Mouse (Mus musculus) heart, adult 9 months (tissue): Measurements from ENCODE around the gene Gfra1.
A peak's percentile ranks its signal among the peaks of the same experiment; 100 is the strongest.

Experiments
- DNase-seq, 2 experiments: peaks; one replicate each; pipeline ENCODE4 v3.0.0; 2022; ENCODE audit warnings: low spot score in 2 of 2

Gfra1 gene

GRCm38 (mm10) chr19:58442785-58443732 is 12.7 kb downstream of the Gfra1 start:
- no peak for DNase-seq

GRCm38 (mm10) chr19:58441785-58442184 is 13.9 kb downstream of the Gfra1 start:
- DNase-seq: no peak

DNA sequence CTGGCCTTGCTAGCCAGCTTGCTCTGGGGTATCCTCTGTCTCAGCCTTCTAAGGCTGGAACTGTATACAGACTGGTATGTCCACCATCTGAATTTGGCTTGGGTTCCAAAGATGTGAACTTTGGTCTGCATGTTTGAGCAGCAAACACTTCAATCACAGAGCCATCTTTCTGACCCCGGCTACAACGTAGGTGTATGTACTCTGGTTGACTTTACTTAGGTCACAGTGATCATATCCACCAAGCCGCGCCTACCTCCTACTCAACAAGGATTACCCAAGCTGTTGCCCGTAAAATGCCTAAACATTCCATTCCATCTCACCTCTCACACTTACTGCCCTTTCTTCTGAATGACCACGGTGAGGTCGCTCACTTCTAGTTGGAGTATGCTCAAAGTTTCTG is 14.5 kb downstream of the Gfra1 start:
- no peak for DNase-seq

GRCm38 (mm10) chr19:58438762-58439161 is 16.9 kb downstream of the Gfra1 start:
- no peak for DNase-seq

- DNase-seq: no peak
Observed at GRCm38 (mm10) chr19:58437441-58438071, 18.2 kb downstream of the Gfra1 start.

DNA sequence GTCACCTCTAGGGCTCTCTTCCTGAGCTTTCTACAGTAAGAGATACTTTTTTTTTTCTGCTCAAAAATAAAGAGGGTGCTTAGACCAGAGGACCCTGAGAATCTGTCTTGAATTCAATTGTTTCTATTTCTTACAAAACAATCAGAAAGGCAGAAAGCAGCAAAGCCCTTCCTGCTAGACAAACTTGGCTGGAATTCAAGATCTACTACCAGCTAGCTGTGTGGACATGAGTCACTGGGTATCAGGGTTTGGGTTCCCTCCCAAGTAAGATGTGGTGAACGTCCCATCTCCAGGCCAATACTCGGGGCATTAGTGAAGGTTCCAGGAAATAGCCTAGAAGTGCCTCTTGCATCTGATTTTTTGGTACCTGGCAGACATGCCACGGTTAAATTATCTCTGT is 18.8 kb downstream of the Gfra1 start:
- DNase-seq: no peak

- no peak for DNase-seq
Observed at GRCm38 (mm10) chr19:58435877-58436276, 19.8 kb downstream of the Gfra1 start.

GRCm38 (mm10) chr19:58432840-58433239 is 22.9 kb downstream of the Gfra1 start:
- DNase-seq: no peak

GRCm38 (mm10) chr19:58428546-58428945 is 27.2 kb downstream of the Gfra1 start:
- peak; percentile 3 to 16 for DNase-seq

GRCm38 (mm10) chr19:58427348-58427747 is 28.4 kb downstream of the Gfra1 start:
- DNase-seq: no peak

- no peak for DNase-seq
Observed at GRCm38 (mm10) chr19:58424928-58425327, 30.8 kb downstream of the Gfra1 start.

DNA sequence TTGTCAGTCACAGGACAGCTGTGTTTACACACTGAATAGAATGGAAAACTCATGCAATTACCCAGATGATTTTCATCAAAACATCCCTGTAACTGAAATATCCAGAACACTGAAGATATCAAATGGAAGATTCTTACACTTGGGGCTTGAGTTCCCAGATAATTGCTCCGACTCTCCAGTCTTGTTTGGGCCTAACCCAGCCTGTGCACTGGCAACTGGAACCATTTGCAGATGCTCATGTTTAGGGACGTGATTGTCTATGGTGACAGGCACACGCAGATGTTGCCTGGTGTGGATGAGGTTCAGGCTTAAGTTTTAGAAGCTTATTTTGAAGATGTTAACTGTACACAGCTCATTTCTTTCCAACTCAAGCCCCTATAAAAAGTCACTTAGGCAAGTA is 31.5 kb downstream of the Gfra1 start:
- peak; percentile 31 to 55 for DNase-seq

- DNase-seq: peak; percentile 31 to 64
Observed at GRCm38 (mm10) chr19:58422916-58423493, 32.7 kb downstream of the Gfra1 start.

GRCm38 (mm10) chr19:58419685-58420084 is 36.0 kb downstream of the Gfra1 start:
- DNase-seq: no peak

GRCm38 (mm10) chr19:58419278-58419677 is 36.4 kb downstream of the Gfra1 start:
- DNase-seq: no peak

DNA sequence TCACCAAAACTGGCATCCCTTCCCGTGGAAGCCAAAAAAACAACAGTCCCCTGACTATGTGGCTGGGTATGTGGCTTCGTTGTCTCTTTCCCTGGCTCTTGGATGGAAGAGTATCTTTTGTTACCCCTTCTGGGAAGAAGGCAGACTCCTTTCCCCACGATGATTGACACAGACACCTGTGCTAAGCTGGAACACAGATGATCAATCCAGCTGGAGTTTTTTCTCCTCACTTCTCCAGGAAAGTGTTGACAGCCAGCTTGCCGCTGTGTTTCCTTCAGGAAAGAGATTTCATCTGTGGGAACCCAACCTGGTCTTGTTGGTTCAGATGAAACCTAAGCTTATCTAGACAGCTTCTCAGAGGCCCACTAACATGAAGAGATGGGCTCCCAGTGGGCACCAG is 40.5 kb downstream of the Gfra1 start:
- DNase-seq: no peak

DNA sequence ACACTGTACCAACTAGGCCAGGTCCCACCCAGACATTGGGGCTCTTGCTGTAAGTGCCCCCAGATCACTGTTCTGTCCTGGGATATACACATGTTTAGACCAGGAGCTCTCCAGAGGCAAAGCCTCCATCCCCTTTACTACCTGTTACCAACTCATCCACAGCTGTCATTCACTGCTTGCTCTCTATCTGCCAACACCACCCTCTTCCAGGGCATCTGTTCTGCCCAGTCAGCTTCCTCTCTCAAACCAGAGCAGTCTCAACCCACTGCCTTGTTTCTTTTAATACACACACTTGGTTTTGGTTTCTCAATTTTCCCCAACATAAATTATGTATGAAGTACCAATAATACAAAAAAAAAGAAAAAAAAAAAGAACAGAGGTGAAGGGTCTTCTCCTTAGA is 41.0 kb downstream of the Gfra1 start:
- no peak for DNase-seq

DNA sequence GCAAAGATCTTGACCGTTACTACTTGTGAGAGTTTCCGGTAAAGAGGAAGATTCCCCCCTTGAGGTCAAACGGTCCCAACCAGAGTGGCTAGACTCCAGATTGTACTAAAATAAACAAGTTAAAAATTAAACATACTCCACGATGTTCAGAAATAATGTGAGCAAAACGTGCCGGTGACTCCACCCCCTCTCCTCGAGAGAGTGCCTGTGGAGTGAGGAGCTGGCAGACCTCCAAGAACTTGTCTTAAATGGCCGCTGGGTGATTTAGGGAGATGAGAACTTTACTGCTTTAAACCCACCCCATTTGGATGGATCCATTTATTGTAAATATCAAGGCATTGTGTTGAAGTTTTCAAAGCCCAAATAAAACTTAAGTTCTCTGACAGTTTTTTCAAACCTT is 42.4 kb downstream of the Gfra1 start:
- DNase-seq: peak in 1 of 2 experiments; percentile 16

DNA sequence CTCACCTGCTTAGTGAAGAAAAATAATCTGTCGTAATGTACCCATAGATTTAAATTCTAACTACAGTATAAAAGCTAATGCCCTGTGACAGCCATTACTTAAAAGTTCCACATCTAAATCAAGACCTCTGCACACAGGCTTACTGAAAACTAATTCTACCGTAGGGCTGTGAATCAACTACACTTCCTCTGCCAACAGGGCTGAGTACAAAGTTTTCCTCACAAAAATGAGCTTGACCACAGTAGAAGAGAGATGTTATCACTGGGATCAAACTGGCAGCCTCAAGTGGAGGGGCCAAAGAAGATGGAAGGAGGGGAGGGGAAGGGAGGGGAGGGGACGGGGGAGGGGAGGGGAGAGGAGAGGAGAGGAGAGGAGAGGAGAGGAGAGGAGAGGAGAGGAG is 42.9 kb downstream of the Gfra1 start:
- no peak for DNase-seq

- no peak for DNase-seq
Observed at GRCm38 (mm10) chr19:58406726-58407125, 49.0 kb downstream of the Gfra1 start.

GRCm38 (mm10) chr19:58400224-58400623 is 55.5 kb downstream of the Gfra1 start:
- no peak for DNase-seq

DNA sequence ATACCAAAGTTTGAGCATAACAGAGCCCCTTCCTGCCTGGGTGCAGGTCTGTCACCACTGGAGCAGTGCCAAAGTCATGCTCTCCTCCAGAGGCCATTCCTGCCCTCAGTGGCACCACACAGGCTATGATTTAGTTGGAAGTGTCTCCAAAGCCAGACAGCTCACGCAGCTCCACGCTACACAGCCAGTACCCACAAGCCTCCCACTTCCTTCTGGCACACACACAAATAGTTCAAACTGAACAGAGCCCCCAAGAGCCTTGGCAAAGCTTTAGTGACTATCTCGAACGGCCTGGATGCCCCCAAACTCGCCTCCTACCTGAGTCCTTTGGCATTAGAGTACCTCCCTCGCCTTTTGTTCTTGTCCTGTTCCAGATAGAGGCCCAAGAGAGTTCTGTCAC is 56.5 kb downstream of the Gfra1 start:
- no peak for DNase-seq

DNA sequence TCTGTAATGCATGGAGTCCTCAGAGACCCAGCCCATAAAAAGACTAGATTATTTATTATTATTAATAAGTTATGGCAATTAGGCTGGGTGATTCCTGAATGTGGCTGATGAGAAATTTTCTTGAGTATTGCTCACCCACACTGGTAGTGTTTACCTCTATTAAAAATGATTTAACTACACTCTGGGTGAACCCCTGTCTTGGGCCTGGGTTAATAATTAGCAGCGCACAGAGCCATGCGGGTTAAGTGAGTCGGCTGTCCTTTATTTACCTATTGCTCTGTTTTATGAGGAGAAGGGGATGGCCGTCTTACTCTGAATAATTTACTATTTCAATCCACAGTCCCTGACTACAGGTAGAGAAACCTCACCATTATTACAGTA is 59.1 kb downstream of the Gfra1 start:
- no peak for DNase-seq
